27 mouse cellular contexts compared by ENCODE assay signal in genomic region chr6:4606394-4606793, GRCm38 (mm10). TPM values are rescaled to one million over a fixed set of nuclear protein-coding genes. Genes with fewer than 3 reads are reported as not detected.
DNase-seq lines count a peak whose midpoint lies in the region; ATAC-seq lines count a peak whose summit lies in the region.
"Had no signal": no experiment of that assay in that cellular context is flagged by ENCODE, and none has a peak within 500 bp of the region (broad histone marks: within the 10 kb centered on the region; RNA-seq: fewer than 3 reads in every experiment).

No protein-coding gene starts in this region.

- H3K4me2 ChIP-seq in forebrain, embryonic 15.5 days (replicated peaks), result no peak overlapping the region
- no peak overlapping the region for H3K4me2 ChIP-seq in forebrain, embryonic 13.5 days
- H3K4me2 ChIP-seq in hindbrain, embryonic 16.5 days (ENCODE audit: low read length), result no peak overlapping the region
- no peak overlapping the region for H3K4me2 ChIP-seq in hindbrain, embryonic 11.5 days (replicated peaks; ENCODE audit: low read depth, low read length)
- H3K4me2 ChIP-seq in embryonic facial prominence, embryonic 13.5 days, result no peak overlapping the region
- no peak overlapping the region for H3K4me2 ChIP-seq in limb, embryonic 13.5 days (replicated peaks)
- H3K4me2 ChIP-seq: forebrain, embryonic 12.5 days; hindbrain, embryonic 13.5 days; liver, embryonic 12.5 days; midbrain, embryonic 15.5 days had no signal

- no peak overlapping the region for H3K4me3 ChIP-seq in forebrain, embryonic 15.5 days
- no peak overlapping the region for H3K4me3 ChIP-seq in forebrain, embryonic 13.5 days
- H3K4me3 ChIP-seq in hindbrain, embryonic 16.5 days (ENCODE audit: low read length), result no peak overlapping the region
- no peak overlapping the region for H3K4me3 ChIP-seq in hindbrain, embryonic 11.5 days (ENCODE audit: low read depth, low read length)
- no peak overlapping the region for H3K4me3 ChIP-seq in embryonic facial prominence, embryonic 13.5 days
- no peak overlapping the region for H3K4me3 ChIP-seq in limb, embryonic 13.5 days
- H3K4me3 ChIP-seq: forebrain, embryonic 12.5 days; gastrocnemius, adult 2 months; hindbrain, embryonic 13.5 days; liver, embryonic 12.5 days; midbrain, embryonic 15.5 days had no signal

- H3K9me3 ChIP-seq in forebrain, embryonic 15.5 days, result no peaks in the 10 kb centered on the region
- H3K9me3 ChIP-seq in forebrain, embryonic 13.5 days (replicated peaks), result no peaks in the 10 kb centered on the region
- H3K9me3 ChIP-seq in hindbrain, embryonic 16.5 days (ENCODE audit: control insufficient read depth, low read length), result no peaks in the 10 kb centered on the region
- H3K9me3 ChIP-seq in hindbrain, embryonic 11.5 days (ENCODE audit: control insufficient read depth, low read length), result no peaks in the 10 kb centered on the region
- H3K9me3 ChIP-seq in embryonic facial prominence, embryonic 13.5 days, result no peaks in the 10 kb centered on the region
- H3K9me3 ChIP-seq in limb, embryonic 13.5 days, result no peaks in the 10 kb centered on the region
- H3K9me3 ChIP-seq: forebrain, embryonic 12.5 days; hindbrain, embryonic 13.5 days; liver, embryonic 12.5 days; midbrain, embryonic 15.5 days had no signal

- no peak overlapping the region for H3K9ac ChIP-seq in forebrain, embryonic 15.5 days (replicated peaks)
- no peak overlapping the region for H3K9ac ChIP-seq in forebrain, embryonic 13.5 days
- H3K9ac ChIP-seq in hindbrain, embryonic 16.5 days (ENCODE audit: low read depth, low read length), result no peak overlapping the region
- H3K9ac ChIP-seq in hindbrain, embryonic 11.5 days (ENCODE audit: low read depth, low read length), result no peak overlapping the region
- no peak overlapping the region for H3K9ac ChIP-seq in embryonic facial prominence, embryonic 13.5 days
- H3K9ac ChIP-seq in limb, embryonic 13.5 days, result no peak overlapping the region
- H3K9ac ChIP-seq: forebrain, embryonic 12.5 days; hindbrain, embryonic 13.5 days; liver, embryonic 12.5 days; liver, postnatal 0 days; midbrain, embryonic 15.5 days had no signal

- WGBS in forebrain, embryonic 15.5 days, result 86% methylated on average over 4 of the region's 4 CpGs
- 94% methylated on average over 4 of the region's 4 CpGs for WGBS in forebrain, embryonic 13.5 days
- WGBS in hindbrain, embryonic 16.5 days, result 79% methylated on average over 4 of the region's 4 CpGs
- WGBS in hindbrain, embryonic 11.5 days, result 94% methylated on average over 4 of the region's 4 CpGs
- WGBS in embryonic facial prominence, embryonic 13.5 days, result 91% methylated on average over 4 of the region's 4 CpGs
- 70% methylated on average over 4 of the region's 4 CpGs for WGBS in limb, embryonic 13.5 days

- no peaks in the 10 kb centered on the region for H3K36me3 ChIP-seq in forebrain, embryonic 15.5 days
- no peaks in the 10 kb centered on the region for H3K36me3 ChIP-seq in forebrain, embryonic 13.5 days (ENCODE audit: poor library complexity, severe bottlenecking)
- no peaks in the 10 kb centered on the region for H3K36me3 ChIP-seq in hindbrain, embryonic 16.5 days (ENCODE audit: control insufficient read depth, insufficient read depth, low read length)
- H3K36me3 ChIP-seq in hindbrain, embryonic 11.5 days (ENCODE audit: control insufficient read depth, insufficient read depth, low read length), result no peaks in the 10 kb centered on the region
- peaks cover 2% of the 10 kb centered on the region; the same call in 1 of the 2 replicates for H3K36me3 ChIP-seq in embryonic facial prominence, embryonic 13.5 days
- peaks cover 6% of the 10 kb centered on the region for H3K36me3 ChIP-seq in limb, embryonic 13.5 days
- H3K36me3 ChIP-seq: forebrain, embryonic 12.5 days; hindbrain, embryonic 13.5 days; midbrain, embryonic 15.5 days had no signal

- no peak overlapping the region for H3K27ac ChIP-seq in forebrain, embryonic 15.5 days (replicated peaks)
- no peak overlapping the region for H3K27ac ChIP-seq in forebrain, embryonic 13.5 days
- H3K27ac ChIP-seq in hindbrain, embryonic 16.5 days (ENCODE audit: low read depth, low read length), result no peak overlapping the region
- H3K27ac ChIP-seq in hindbrain, embryonic 11.5 days (ENCODE audit: low read depth, low read length), result no peak overlapping the region
- no peak overlapping the region for H3K27ac ChIP-seq in embryonic facial prominence, embryonic 13.5 days
- no peak overlapping the region for H3K27ac ChIP-seq in limb, embryonic 13.5 days
- H3K27ac ChIP-seq: forebrain, embryonic 12.5 days; gastrocnemius, adult 2 months; hindbrain, embryonic 13.5 days; liver, embryonic 12.5 days; macrophage; midbrain, embryonic 15.5 days had no signal

- 0 out of 2 replicates have a peak, but pooled peaks have one; percentile 41 for ATAC-seq in forebrain, embryonic 15.5 days (replicated peaks)
- no peak for ATAC-seq in forebrain, embryonic 13.5 days
- ATAC-seq in hindbrain, embryonic 16.5 days, result 0 out of 2 replicates have a peak, but pooled peaks have one; percentile 37
- ATAC-seq in hindbrain, embryonic 11.5 days (ENCODE audit: low FRiP score), result no peak
- ATAC-seq in embryonic facial prominence, embryonic 13.5 days (ENCODE audit: insufficient number of reproducible peaks, insufficient read depth, low FRiP score, low TSS enrichment, low read depth), result 0 out of 2 replicates have a peak, but pooled peaks have one; percentile 15
- ATAC-seq in limb, embryonic 13.5 days (ENCODE audit: low FRiP score, low read depth), result peak; percentile 54; the same call in 1 of the 2 replicates
- ATAC-seq: inflammation-experienced regulatory T-cells, adult 6 months; liver, embryonic 12.5 days; liver, postnatal 0 days; lung, postnatal 0 days; midbrain, embryonic 15.5 days; Patski had no signal

- no peaks in the 10 kb centered on the region for H3K27me3 ChIP-seq in forebrain, embryonic 15.5 days
- no peaks in the 10 kb centered on the region for H3K27me3 ChIP-seq in forebrain, embryonic 13.5 days
- no peaks in the 10 kb centered on the region for H3K27me3 ChIP-seq in hindbrain, embryonic 16.5 days (replicated peaks; ENCODE audit: control insufficient read depth, insufficient read depth, low read length)
- H3K27me3 ChIP-seq in hindbrain, embryonic 11.5 days (ENCODE audit: control insufficient read depth, insufficient read depth, low read length), result no peaks in the 10 kb centered on the region
- no peaks in the 10 kb centered on the region for H3K27me3 ChIP-seq in embryonic facial prominence, embryonic 13.5 days
- H3K27me3 ChIP-seq in limb, embryonic 13.5 days, result no peaks in the 10 kb centered on the region
- H3K27me3 ChIP-seq: forebrain, embryonic 12.5 days; hindbrain, embryonic 13.5 days; liver, embryonic 12.5 days; midbrain, embryonic 15.5 days; Patski had no signal

- peaks cover 17% of the 10 kb centered on the region for H3K4me1 ChIP-seq in forebrain, embryonic 15.5 days
- peaks cover 19% of the 10 kb centered on the region for H3K4me1 ChIP-seq in forebrain, embryonic 13.5 days
- peaks cover 3% of the 10 kb centered on the region; the same call in 1 of the 2 replicates for H3K4me1 ChIP-seq in hindbrain, embryonic 16.5 days (ENCODE audit: control insufficient read depth, insufficient read depth, low read depth, low read length)
- H3K4me1 ChIP-seq in hindbrain, embryonic 11.5 days (replicated peaks; ENCODE audit: control insufficient read depth, insufficient read depth, low read length), result peaks cover 3% of the 10 kb centered on the region; the same call in 1 of the 2 replicates
- peaks cover 12% of the 10 kb centered on the region for H3K4me1 ChIP-seq in embryonic facial prominence, embryonic 13.5 days
- peaks cover 39% of the 10 kb centered on the region for H3K4me1 ChIP-seq in limb, embryonic 13.5 days

- no peak for DNase-seq in hindbrain, embryonic 11.5 days (ENCODE audit: low spot score)
- no peak for DNase-seq in spleen, postnatal 36 days (ENCODE audit: low spot score in 2 of 2)
- DNase-seq: adrenal gland, postnatal 25 days; cerebellum, adult 18-20 months; cerebellum, postnatal 14 days; gastrocnemius, adult 2 months; gastrocnemius, postnatal 36 days; kidney, adult 11 months; kidney, postnatal 14 days; layer of hippocampus, adult 9-11 months; liver, postnatal 0 days; right cerebral cortex, postnatal 25 days; thymus, adult 2 months; thymus, postnatal 36 days had no signal

RNA-seq across cellular contexts. Expression of gene Casd1, which starts 5.8 kb away (rescaled TPM):
- polyA plus RNA-seq in forebrain, embryonic 15.5 days (2015; fragmentation: Nextera tagmentation; extraction: Ambion mirVana), result 34.1 and 40.3 TPM in 2 replicates
- polyA plus RNA-seq in forebrain, embryonic 13.5 days (2015; fragmentation: Nextera tagmentation; extraction: Ambion mirVana), result 31.9 and 32.4 TPM in 2 replicates
- 42.1 and 43.4 TPM in 2 replicates for polyA plus RNA-seq in hindbrain, embryonic 16.5 days (2015; fragmentation: Nextera tagmentation; extraction: Ambion mirVana)
- 51.0 and 54.2 TPM in 2 replicates for polyA plus RNA-seq in hindbrain, embryonic 11.5 days (2014; fragmentation: Nextera tagmentation; extraction: Ambion mirVana)
- polyA plus RNA-seq in embryonic facial prominence, embryonic 13.5 days (2015; fragmentation: Nextera tagmentation; extraction: Ambion mirVana), result 36.4 and 37.4 TPM in 2 replicates
- 38.6 and 40.3 TPM in 2 replicates for polyA plus RNA-seq in limb, embryonic 13.5 days (2015; fragmentation: Nextera tagmentation; extraction: Ambion mirVana)

Comparison
In these comparisons a context has a peak if more than half of its experiments do, and no peak if none do; other contexts are left out.
1. ATAC-seq: peak in forebrain, embryonic 15.5 days (single experiment), hindbrain, embryonic 16.5 days (single experiment), embryonic facial prominence, embryonic 13.5 days (single experiment) and limb, embryonic 13.5 days (single experiment); none in forebrain, embryonic 13.5 days (single experiment) and hindbrain, embryonic 11.5 days (single experiment).